In genomic region chr17:14397456-14397855, GRCm38 (mm10) we compare ENCODE assay signal across 8 mouse cellular contexts.
DNase-seq lines count a peak whose midpoint lies in the region; ATAC-seq and TF ChIP-seq lines count a peak whose summit lies in the region.

No protein-coding gene starts in this region.

- TF ChIP-seq CTCF in thymus, adult 2 months (IDR thresholded peaks at IDR 0.05; ENCODE audit: borderline replicate concordance, control insufficient read depth, extremely low read depth, insufficient read depth, low read length, poor library complexity), result no peak

- no peaks in the 10 kb centered on the region for H3K4me1 ChIP-seq in heart, embryonic 11.5 days (ENCODE audit: control insufficient read depth, insufficient read depth, low read length)
- H3K4me1 ChIP-seq in lung, embryonic 15.5 days, result peaks cover 16% of the 10 kb centered on the region; the same call in 1 of the 2 replicates
- H3K4me1 ChIP-seq in thymus, adult 2 months (replicated peaks; ENCODE audit: control insufficient read depth, insufficient read depth, low read length), result no peaks in the 10 kb centered on the region
- H3K4me1 ChIP-seq in midbrain, embryonic 11.5 days (ENCODE audit: control insufficient read depth, insufficient read depth, low read length), result no peaks in the 10 kb centered on the region

- intact Hi-C loops in heart, postnatal 10 days (cut with DNase I), result no loop called here

- no peak for ATAC-seq in heart, embryonic 11.5 days (replicated peaks; ENCODE audit: insufficient number of reproducible peaks, low FRiP score, low TSS enrichment)
- peak; percentile 63; the same call in 1 of the 2 replicates for ATAC-seq in lung, embryonic 15.5 days (ENCODE audit: borderline replicate concordance, extremely low read depth, low FRiP score, low TSS enrichment)
- no peak for ATAC-seq in midbrain, embryonic 11.5 days (ENCODE audit: low FRiP score)

- no peak overlapping the region for H3K4me3 ChIP-seq in heart, embryonic 11.5 days (ENCODE audit: low read depth, low read length)
- H3K4me3 ChIP-seq in lung, embryonic 15.5 days, result no peak overlapping the region
- H3K4me3 ChIP-seq in thymus, adult 2 months (ENCODE audit: control insufficient read depth, insufficient read depth, low read length), result no peak overlapping the region
- no peak overlapping the region for H3K4me3 ChIP-seq in midbrain, embryonic 11.5 days (ENCODE audit: low read depth, low read length)

- peaks cover 83% of the 10 kb centered on the region for H3K27me3 ChIP-seq in heart, embryonic 11.5 days (ENCODE audit: control insufficient read depth, insufficient read depth, low read length)
- H3K27me3 ChIP-seq in lung, embryonic 15.5 days, result no peaks in the 10 kb centered on the region
- no peaks in the 10 kb centered on the region for H3K27me3 ChIP-seq in thymus, adult 2 months (ENCODE audit: control insufficient read depth, insufficient read depth, low read length)
- H3K27me3 ChIP-seq in midbrain, embryonic 11.5 days (ENCODE audit: control insufficient read depth, insufficient read depth, low read length), result no peaks in the 10 kb centered on the region

- H3K27ac ChIP-seq in heart, embryonic 11.5 days (ENCODE audit: low read depth, low read length), result no peak overlapping the region
- H3K27ac ChIP-seq in lung, embryonic 15.5 days, result no peak overlapping the region
- H3K27ac ChIP-seq in thymus, adult 2 months (ENCODE audit: control insufficient read depth, insufficient read depth, low read length), result no peak overlapping the region
- no peak overlapping the region for H3K27ac ChIP-seq in midbrain, embryonic 11.5 days (ENCODE audit: low read depth, low read length)

- H3K4me2 ChIP-seq in heart, embryonic 11.5 days, result no peak overlapping the region
- H3K4me2 ChIP-seq in lung, embryonic 15.5 days, result no peak overlapping the region
- no peak overlapping the region for H3K4me2 ChIP-seq in midbrain, embryonic 11.5 days

- no peak for TF ChIP-seq POLR2A in thymus, adult 2 months (IDR thresholded peaks at IDR 0.05; ENCODE audit: control insufficient read depth, extremely low read depth, insufficient read depth, low read length, poor library complexity)

- H3K36me3 ChIP-seq in heart, embryonic 11.5 days (ENCODE audit: control insufficient read depth, insufficient read depth, low read length), result no peaks in the 10 kb centered on the region
- no peaks in the 10 kb centered on the region for H3K36me3 ChIP-seq in lung, embryonic 15.5 days
- H3K36me3 ChIP-seq in thymus, adult 2 months (ENCODE audit: control insufficient read depth, insufficient read depth, low read length), result no peaks in the 10 kb centered on the region
- no peaks in the 10 kb centered on the region for H3K36me3 ChIP-seq in midbrain, embryonic 11.5 days (ENCODE audit: control insufficient read depth, insufficient read depth, low read length)

- H3K9me3 ChIP-seq in heart, embryonic 11.5 days (replicated peaks; ENCODE audit: control insufficient read depth, low read length), result no peaks in the 10 kb centered on the region
- H3K9me3 ChIP-seq in lung, embryonic 15.5 days, result no peaks in the 10 kb centered on the region
- H3K9me3 ChIP-seq in midbrain, embryonic 11.5 days (ENCODE audit: control insufficient read depth, low read length), result no peaks in the 10 kb centered on the region

- H3K9ac ChIP-seq in heart, embryonic 11.5 days (ENCODE audit: low read depth, low read length), result no peak overlapping the region
- no peak overlapping the region for H3K9ac ChIP-seq in lung, embryonic 15.5 days
- H3K9ac ChIP-seq in midbrain, embryonic 11.5 days (ENCODE audit: low read length), result no peak overlapping the region

- peak; percentile 49 to 63 for DNase-seq in heart, adult 18-20 months
- peak; percentile 66 for DNase-seq in adrenal gland, postnatal 10 days
- peak; percentile 75 to 77 for DNase-seq in heart, postnatal 10 days
- no peak for DNase-seq in thymus, adult 18-20 months
- DNase-seq in thymus, adult 2 months, result no peak
- DNase-seq in midbrain, embryonic 11.5 days (ENCODE audit: low spot score, missing footprints), result no peak

- WGBS in heart, embryonic 11.5 days (ENCODE audit: insufficient replicate concordance), result 61% methylated on average over 5 of the region's 5 CpGs
- WGBS in lung, embryonic 15.5 days, result 30% methylated on average over 5 of the region's 5 CpGs
- WGBS in thymus, adult 2 months, result 77% methylated on average over 5 of the region's 5 CpGs
- WGBS in midbrain, embryonic 11.5 days, result 85% methylated on average over 5 of the region's 5 CpGs

Comparison
In these comparisons a context has a peak if more than half of its experiments do, and no peak if none do; other contexts are left out.
1. DNase-seq: peak in heart, adult 18-20 months (2 of 2), adrenal gland, postnatal 10 days (single experiment) and heart, postnatal 10 days (2 of 2); none in thymus, adult 18-20 months (0 of 2), thymus, adult 2 months (single experiment) and midbrain, embryonic 11.5 days (single experiment).